Mouse (Mus musculus) CH12.LX (cell line): Measurements from ENCODE around the gene Kif3b.

Experiments
- CTCF ChIP-seq, 2 experiments: IDR thresholded peaks in 1 of 2; conservative IDR thresholded peaks in 1 of 2; 2 replicates each; pipeline ENCODE4 v1.5.1; 2011 to 2012; ENCODE audit warnings: low read depth in 2 of 2, low read length in 2 of 2, improper control_type of control experiment in 1 of 2, inconsistent platforms in 1 of 2, mild to moderate bottlenecking in 1 of 2, moderate library complexity in 1 of 2
- NRF1 ChIP-seq: IDR thresholded peaks from 2 replicates; pipeline ENCODE4 v1.6.1; 2014; ENCODE audit warnings: low read depth, mild to moderate bottlenecking, inconsistent platforms, low read length, improper control_type of control experiment, moderate library complexity
- POLR2A ChIP-seq: IDR thresholded peaks from 2 replicates; pipeline ENCODE4 v1.6.1; 2011; ENCODE audit warnings: low read depth, mild to moderate bottlenecking, improper control_type of control experiment, low read length
- TBP ChIP-seq: conservative IDR thresholded peaks from 2 replicates; pipeline ENCODE4 v1.6.1; 2011; ENCODE audit warnings: low read depth, low read length, improper control_type of control experiment
- UBTF ChIP-seq: IDR thresholded peaks from 2 replicates; pipeline ENCODE4 v1.6.1; 2012; ENCODE audit warnings: low read depth, mild to moderate bottlenecking, inconsistent platforms, low read length, improper control_type of control experiment, moderate library complexity

DNA sequence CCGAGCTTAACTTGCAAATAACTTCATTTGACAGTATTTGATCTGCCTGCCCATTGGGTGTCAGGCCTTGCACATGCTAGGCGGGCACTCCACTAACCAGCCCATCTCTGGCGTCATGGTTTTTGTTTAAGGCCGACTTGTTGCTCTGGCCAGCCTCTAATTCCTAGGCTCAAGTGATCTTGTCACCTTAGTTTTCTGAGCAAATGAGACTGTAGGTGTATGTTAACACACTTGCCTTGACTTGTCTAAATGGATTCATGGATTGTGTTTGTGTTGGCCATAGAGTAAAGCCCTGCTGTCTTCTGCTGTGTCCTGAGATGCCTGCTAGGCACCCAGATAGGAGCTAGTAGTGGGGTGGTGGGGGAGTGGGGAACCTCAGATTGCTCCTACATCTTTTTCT, 4.0 kb downstream of the Kif3b start:
- TF ChIP-seq NRF1 (no peak), UBTF (no peak), TBP (no peak), CTCF (conservative IDR thresholded peaks at IDR 0.05 in 1 of 2, IDR thresholded peaks at IDR 0.05 in 1 of 2; ENCODE audit: low read depth in 2 of 2, low read length in 2 of 2) (no peak), POLR2A (no peak)
